Mouse (Mus musculus) cerebellum, postnatal 10 days (tissue): ENCODE results near the gene Anapc2.
"Not testable (repeated sequence)": the region's sequence is repeated elsewhere in the genome, so short reads cannot be mapped to it uniquely, and the experiment has no call there.

Experiments
- DNase-seq, 2 experiments: peaks; one replicate each; pipeline ENCODE4 v3.0.0; 2021; ENCODE audit warnings: mixed read lengths in 2 of 2

The Anapc2 gene

GRCm38 (mm10) chr2:25241438-25241775 lies 30.9 kb upstream of the Anapc2 start:
- DNase-seq = no peak

DNA sequence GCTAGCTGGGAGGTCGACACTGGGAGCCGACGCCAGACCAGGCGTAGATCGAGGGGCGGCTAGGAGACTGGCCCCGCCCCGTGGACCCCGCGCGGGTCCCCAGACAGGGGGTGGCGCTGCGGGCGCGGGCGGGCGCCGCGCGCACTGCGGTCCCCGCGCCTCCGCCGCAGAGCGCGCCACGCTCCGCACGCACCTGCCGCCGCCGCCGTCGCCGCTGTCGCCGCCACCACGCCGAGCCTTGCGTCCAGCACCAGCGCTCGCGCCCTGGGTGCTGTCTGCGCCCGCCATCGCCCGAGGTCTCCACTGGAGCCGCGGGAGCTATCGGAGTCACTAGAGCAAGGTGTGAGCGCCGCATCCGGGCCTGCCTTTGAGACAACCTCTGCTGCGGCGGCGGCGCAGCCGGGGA lies 30.2 kb upstream of the Anapc2 start, which contains the start of the genes Rnf208 and Cysrt1:
Gene Rnf208 (plus strand): TSS at position 155 of the 406 bp plus-strand sequence.
Gene Cysrt1 (minus strand): TSS at position 352 of the 406 bp plus-strand sequence.
- DNase-seq = peak; percentile 63

GRCm38 (mm10) chr2:25243342-25243741 lies 28.9 kb upstream of the Anapc2 start:
- DNase-seq = no peak

GRCm38 (mm10) chr2:25244144-25244543 lies 28.1 kb upstream of the Anapc2 start:
- DNase-seq = no peak

GRCm38 (mm10) chr2:25246183-25247072 lies 25.9 kb upstream of the Anapc2 start, which contains the start of gene AL732309.1:
Gene AL732309.1 (minus strand): TSS chr2:25246863.
- DNase-seq = peak in 1 of 2 experiments; percentile 45

DNA sequence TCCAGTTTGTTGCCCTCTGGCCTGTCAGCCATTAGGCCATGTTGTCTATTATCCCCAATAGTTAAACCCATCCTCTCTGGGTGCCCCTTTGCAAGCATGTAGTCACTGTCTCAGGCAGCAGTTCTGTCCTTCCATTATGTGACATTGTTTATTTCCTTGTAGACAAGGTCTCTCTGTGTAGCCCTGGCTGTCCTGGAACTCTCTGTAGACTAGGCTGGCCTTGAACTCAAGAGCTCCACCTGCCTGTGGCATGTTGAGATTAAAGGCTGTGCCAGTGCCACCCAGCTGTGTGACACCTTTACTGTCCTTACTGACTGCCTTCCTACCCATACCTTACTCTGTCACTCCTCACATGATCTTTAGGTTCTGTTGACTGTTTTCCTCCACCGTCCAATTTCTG lies 19.9 kb upstream of the Anapc2 start:
- DNase-seq = peak; percentile 33 to 48

DNA sequence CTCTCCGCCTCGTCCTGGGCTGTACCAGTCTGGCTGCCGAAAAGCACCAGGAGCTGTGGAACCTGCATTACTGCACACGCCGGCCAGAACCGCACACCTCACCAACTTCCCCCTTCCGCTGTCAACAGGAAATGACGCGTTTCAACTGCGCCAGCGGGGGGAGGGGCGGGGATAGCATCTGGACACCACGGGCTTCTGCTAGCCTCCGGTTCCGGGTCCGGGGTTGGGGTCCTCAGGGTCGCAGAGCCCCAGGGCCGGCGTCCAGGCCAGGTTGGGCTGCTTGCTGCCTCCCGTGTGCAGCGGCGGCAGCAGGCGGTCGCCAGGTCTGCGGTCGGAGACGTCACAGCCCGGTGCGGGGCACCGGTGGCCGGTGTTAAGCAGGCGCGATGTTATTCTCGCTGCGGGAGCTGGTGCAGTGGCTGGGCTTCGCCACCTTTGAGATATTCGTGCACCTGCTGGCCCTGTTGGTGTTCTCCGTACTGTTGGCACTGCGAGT lies 16.9 kb upstream of the Anapc2 start, which contains the start of gene Tmem203:
Gene Tmem203 (plus strand): TSS at position 156 of the 496 bp plus-strand sequence.
- peak; percentile 95 to 96 for DNase-seq

DNA sequence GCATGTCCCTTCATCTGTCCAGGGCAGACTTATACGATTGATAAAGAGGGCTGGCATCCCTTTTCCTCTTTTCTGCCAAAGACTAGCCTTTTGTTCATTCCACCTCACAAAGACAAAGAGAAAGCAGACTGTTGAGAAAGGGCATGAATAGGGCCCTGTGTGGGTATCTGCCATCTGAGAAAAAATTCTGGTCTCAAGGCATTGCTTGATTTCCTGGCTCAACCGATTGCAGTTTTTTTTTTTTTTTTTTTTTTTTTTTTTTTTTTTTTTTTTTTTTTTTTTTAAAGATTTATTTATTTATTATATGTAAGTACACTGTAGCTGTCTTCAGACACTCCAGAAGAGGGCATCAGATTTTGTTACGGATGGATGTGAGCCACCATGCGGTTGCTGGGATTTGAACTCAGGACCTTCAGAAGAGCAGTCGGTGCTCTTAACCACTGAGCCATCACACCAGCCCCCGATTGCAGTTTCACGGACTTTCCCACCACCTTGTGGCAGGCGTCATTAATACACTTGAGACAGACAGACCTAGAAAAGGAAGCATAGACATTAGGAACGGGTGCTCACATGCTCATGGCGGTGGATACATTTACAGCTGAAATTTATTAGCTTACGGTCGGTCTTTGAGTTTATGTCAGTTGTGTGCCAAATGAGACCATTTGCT lies 15.7 kb upstream of the Anapc2 start:
- peak; percentile 78 to 82 for DNase-seq

DNA sequence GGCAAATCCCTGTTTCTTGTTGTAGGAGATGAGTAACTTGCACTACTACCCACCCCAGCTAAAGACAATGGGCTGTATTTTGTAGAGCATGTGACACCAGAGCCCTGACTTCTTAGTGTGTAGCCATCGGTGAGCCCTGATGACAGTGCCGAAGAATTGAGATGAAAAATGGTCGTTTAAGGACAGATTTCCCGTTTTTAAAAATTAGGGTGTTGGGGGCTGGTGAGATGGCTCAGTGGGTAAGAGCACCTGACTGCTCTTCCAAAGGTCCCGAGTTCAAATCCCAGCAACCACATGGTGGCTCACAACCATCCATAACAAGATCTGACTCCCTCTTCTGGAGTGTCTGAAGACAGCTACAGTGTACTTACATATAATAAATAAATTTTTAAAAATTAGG lies 15.0 kb upstream of the Anapc2 start:
- not testable (repeated sequence) for DNase-seq

DNA sequence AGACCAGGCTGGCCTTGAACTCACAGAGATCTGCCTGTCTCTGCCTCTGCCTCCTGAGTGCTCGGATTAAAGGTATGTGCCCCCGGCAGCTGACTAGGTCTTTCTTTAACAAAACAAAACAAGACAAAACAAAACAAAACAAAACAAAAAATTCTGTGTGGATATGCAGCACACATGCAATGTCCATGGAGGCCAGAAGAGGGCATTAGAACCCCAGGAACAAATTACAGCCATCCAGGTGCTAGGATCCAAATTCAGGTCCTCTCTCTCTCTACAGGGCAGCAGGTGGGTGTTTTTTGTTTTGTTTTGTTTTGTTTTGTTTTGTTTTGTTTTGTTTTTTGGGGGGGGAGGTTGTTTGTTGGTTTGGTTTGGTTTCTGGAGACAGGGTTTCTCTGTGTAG lies 13.4 kb upstream of the Anapc2 start:
- DNase-seq = peak in 1 of 2 experiments; percentile 53

- DNase-seq = no peak
Observed at GRCm38 (mm10) chr2:25261870-25262269, 10.4 kb upstream of the Anapc2 start.

DNA sequence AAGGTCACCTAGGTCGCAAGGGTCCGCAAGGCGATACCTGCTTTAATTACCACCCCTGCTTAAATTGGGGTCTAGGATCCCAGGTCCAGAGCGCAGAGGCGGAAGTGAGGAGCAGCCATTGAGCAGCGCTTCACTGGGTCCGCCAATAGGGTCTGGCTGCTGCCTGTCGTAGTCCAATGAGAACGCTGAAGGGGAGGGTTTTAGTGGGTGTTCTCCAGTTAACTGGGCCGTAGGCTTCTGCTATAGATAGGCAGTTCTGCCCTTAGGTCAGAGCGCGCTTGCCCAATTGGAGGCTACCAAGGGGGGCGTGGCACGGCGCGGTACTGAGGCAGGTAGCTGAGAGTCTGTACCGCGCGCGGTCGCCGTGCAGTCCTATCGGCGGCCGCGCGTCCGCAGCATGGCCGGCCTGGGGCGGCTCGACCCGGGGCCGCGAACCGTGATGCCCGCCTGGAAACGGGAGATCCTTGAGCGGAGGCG lies 9.9 kb upstream of the Anapc2 start, which contains the start of gene Tprn:
Gene Tprn (plus strand): TSS at position 328 of the 477 bp plus-strand sequence.
- DNase-seq = peak; percentile 98 to 99

DNA sequence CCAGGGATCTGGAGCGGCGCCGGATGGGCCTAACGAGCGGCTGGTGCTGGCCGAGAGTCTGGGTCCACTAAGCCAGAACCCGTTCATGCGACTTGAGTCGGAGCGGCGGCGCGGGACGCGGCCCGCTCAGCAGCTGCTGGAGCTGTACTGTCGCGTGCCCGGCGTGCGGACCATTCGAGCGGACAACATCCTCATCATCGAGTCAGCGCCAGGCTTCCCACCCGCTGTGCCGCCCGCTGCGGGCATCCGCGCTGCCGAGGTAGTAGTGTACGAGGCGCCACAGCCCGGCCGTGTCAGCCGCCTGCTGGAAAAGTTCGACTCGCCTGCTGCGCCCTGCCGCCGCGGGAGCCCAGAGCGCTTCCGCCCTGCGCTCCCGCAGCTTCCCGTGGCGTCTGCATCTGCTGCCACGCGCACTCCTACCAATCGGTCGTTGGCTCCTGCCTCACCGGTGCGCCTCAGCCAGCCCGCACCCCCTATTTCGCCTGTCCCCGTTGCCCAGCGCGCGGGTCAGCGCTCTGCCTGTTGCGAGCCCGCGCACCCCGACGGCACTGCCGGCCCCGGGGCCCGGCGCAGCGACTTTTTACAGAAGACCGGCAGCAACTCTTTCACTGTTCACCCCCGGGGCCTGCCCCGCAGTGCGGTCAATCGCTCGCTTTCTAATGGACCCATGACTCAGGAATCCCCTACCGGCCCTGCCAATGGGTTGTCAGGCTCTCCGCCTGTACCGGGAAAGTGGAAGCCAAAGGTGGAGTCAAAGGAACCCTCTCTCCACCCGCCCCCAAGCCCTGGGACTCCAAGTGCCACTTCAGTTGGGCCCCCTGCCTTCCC lies 9.3 kb upstream of the Anapc2 start:
- peak; percentile 92 to 93 for DNase-seq

GRCm38 (mm10) chr2:25263623-25264285 lies 8.5 kb upstream of the Anapc2 start:
- DNase-seq = peak; percentile 79 to 85

GRCm38 (mm10) chr2:25264286-25264660 lies 8.0 kb upstream of the Anapc2 start:
- peak in 1 of 2 experiments; percentile 59 for DNase-seq

DNA sequence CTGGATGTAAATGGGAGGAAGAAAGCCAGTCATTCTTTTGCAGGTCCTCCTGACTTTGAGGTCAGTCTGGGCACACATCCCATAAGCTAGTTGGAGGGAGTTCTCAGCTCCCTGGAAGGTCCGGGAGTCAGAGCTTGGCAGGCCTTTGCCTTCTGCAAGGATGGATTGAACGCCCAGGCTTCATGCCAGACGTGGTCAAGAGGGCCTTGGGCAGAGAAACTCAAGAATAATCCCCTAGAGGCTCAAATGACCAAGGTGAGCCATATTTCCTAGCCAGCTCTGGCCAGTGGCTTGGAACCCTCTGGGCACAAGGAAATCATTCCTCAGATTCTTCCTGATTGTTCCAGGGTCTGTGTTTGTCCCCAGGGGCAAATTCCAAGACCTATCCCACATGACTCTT lies 7.4 kb upstream of the Anapc2 start:
- DNase-seq = peak; percentile 95 to 97

- DNase-seq = peak; percentile 99
Observed at GRCm38 (mm10) chr2:25265897-25266656, 6.2 kb upstream of the Anapc2 start.

- peak; percentile 95 for DNase-seq
Observed at GRCm38 (mm10) chr2:25266720-25267119, 5.6 kb upstream of the Anapc2 start.

- peak; percentile 83 to 89 for DNase-seq
Observed at GRCm38 (mm10) chr2:25267241-25267640, 5.0 kb upstream of the Anapc2 start.

DNA sequence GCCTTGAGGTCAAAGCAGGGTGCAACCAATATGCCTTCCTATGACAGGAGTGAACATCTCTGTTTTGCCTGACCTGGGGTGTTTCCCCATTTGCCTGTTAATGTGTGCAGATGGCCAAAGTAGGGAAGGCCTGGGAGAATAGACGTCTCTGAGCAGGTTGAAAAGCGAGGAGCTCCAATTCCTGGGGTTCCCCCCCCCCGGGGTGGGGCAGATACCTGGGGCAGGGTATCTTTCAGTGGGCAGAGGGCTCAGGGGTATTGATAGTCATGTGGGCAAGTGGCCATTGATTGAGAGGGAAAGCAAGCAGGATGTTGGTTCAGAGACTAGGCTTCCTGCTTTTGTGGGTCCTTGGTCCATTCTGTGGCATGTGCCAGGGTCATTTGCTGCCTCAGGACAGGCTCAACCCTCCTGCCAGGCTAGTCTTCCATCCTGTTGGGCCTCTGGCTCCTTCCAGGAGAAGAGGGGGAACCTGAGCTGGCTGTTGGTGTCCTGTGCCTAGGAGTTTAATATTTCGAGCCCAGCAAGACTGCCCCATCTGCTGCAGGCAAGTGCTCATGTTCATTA lies 4.5 kb upstream of the Anapc2 start:
- peak; percentile 63 to 68 for DNase-seq

DNA sequence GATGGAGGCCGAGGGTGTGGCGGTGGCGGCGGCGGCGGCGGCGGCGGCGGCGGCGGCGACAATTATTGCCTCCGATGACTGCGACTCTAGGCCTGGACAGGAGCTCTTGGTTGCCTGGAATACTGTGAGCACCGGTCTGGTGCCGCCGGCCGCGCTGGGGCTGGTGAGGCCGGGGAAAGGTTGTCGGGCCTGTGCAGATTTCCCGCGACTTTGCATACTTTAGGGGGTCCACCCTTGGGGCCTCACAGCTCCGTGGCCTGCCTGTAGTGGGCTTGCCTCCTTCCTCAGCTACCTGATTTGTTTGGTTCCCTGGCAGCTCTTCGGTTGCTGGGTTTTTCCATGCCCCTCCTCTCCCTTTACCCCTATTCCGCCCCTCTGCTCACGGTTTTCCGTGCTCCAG lies 237 bp downstream of the Anapc2 start:
- no peak for DNase-seq
